Mouse (Mus musculus) embryonic fibroblast, embryonic 13.5 days (primary cell): ENCODE data around the gene Hist1h2bj.

Experiments used
- CTCF ChIP-seq: IDR thresholded peaks from 2 replicates; pipeline ENCODE4 v1.5.1; 2011; ENCODE audit warnings: mild to moderate bottlenecking, control low read depth, low read length, moderate library complexity, borderline replicate concordance; ENCODE audit not compliant: insufficient read depth
- POLR2A ChIP-seq: IDR thresholded peaks from 2 replicates; pipeline ENCODE4 v1.6.1; 2011; ENCODE audit warnings: low read depth, mild to moderate bottlenecking, control low read depth, low read length, moderate library complexity

DNA sequence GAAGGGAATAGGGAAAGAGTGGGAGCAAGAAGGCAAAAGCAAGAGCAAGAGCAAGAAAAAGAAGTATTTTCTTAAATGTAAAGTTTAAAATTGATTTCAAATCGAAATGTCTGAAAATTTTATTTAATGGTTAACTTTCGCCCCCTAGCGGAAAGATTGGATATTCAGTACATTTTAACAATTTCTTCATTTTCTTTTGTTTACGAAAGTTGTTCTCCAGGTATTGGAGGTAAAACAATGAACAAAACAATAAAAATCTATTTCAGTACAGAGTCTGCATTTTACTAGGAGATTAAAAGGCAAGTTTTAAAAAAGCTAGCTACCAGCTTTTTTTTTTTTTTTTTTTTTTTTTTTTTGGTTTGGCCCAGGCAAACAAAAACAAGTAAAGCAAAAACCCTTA is 12.5 kb upstream of the Hist1h2bj start:
- TF ChIP-seq CTCF = no peak
- TF ChIP-seq POLR2A = no peak
